Mouse (Mus musculus) heart, postnatal 0 days (tissue): ENCODE measurements around the gene Lypla2.

ENCODE experiments used
- CTCF ChIP-seq: IDR thresholded peaks from 2 replicates; pipeline ENCODE4 v1.5.1; 2016; ENCODE audit warnings: antibody characterized with exemption, control low read depth, low read depth
- EP300 ChIP-seq: IDR thresholded peaks from 2 replicates; pipeline ENCODE4 v1.6.1; 2016; ENCODE audit warnings: antibody characterized with exemption, low read depth

- TF ChIP-seq CTCF (no peak), EP300 (0 out of 2 replicates have a peak, but pooled peaks have one; percentile 33)
Measured at GRCm38 (mm10) chr4:135972556-135972906, at the start of gene Lypla2.
